Mouse (Mus musculus): ENCODE data around the gene Slc25a22. TPM values are rescaled to one million over a fixed set of nuclear protein-coding genes. Genes with fewer than 3 reads are reported as not detected.
"Not testable (repeated sequence)": the region's sequence is repeated elsewhere in the genome, so short reads cannot be mapped to it uniquely, and the experiment has no call there.

The Slc25a22 gene
- polyA plus RNA-seq, 1 experiment = 16.2 TPM

GRCm38 (mm10) chr7:141413331-141413730 is 24.4 kb downstream of the Slc25a22 start:
- TF ChIP-seq USF1 (IDR thresholded peaks at IDR 0.05; ENCODE audit: low read depth) = no peak
- no peak for TF ChIP-seq FOSL1 (IDR thresholded peaks at IDR 0.05; ENCODE audit: insufficient read depth, low read length, poor library complexity, severe bottlenecking)
- TF ChIP-seq MYOG (IDR thresholded peaks at IDR 0.05; ENCODE audit: control insufficient read depth, extremely low read depth, insufficient read length) = no peak
- no peak for TF ChIP-seq CEBPB (IDR thresholded peaks at IDR 0.05; ENCODE audit: low read depth)
- no peak for TF ChIP-seq MAX (IDR thresholded peaks at IDR 0.05)
- no peak for TF ChIP-seq CTCF (IDR thresholded peaks at IDR 0.05; ENCODE audit: control insufficient read depth, insufficient read depth, insufficient read length)
- no peak for TF ChIP-seq MYOD1 (IDR thresholded peaks at IDR 0.05; ENCODE audit: control insufficient read depth, insufficient read length, low read depth)
- Histone ChIP-seq H3K36me3 (ENCODE audit: control insufficient read depth, insufficient read depth) (no peaks in the 10 kb centered on the region), H3K79me2 (ENCODE audit: control insufficient read depth, insufficient read depth) (peaks cover 11% of the 10 kb centered on the region), H3K27me3 (ENCODE audit: control insufficient read depth, insufficient read depth, insufficient read length) (no peaks in the 10 kb centered on the region), H3K79me3 (ENCODE audit: low read depth) (no peaks in the 10 kb centered on the region), H3K4me3 (ENCODE audit: insufficient read depth, poor library complexity, severe bottlenecking) (peak overlapping the region; percentile 59), H3ac (ENCODE audit: control insufficient read depth, insufficient read length, low read depth) (peak overlapping the region; percentile 78)

- no peaks in the 10 kb centered on the region for H3K79me3 ChIP-seq (ENCODE audit: low read depth)
- H3K27me3 ChIP-seq (ENCODE audit: control insufficient read depth, insufficient read depth, insufficient read length) = no peaks in the 10 kb centered on the region
- peaks cover 11% of the 10 kb centered on the region for H3K79me2 ChIP-seq (ENCODE audit: control insufficient read depth, insufficient read depth)
- TF ChIP-seq CTCF (IDR thresholded peaks at IDR 0.05; ENCODE audit: control insufficient read depth, insufficient read depth, insufficient read length) (no peak), CEBPB (IDR thresholded peaks at IDR 0.05; ENCODE audit: low read depth) (no peak), FOSL1 (IDR thresholded peaks at IDR 0.05; ENCODE audit: insufficient read depth, low read length, poor library complexity, severe bottlenecking) (no peak), MAX (IDR thresholded peaks at IDR 0.05) (no peak), MYOD1 (IDR thresholded peaks at IDR 0.05; ENCODE audit: control insufficient read depth, insufficient read length, low read depth) (no peak)
- no peak overlapping the region for H3K4me3 ChIP-seq (ENCODE audit: insufficient read depth, poor library complexity, severe bottlenecking)
- no peak overlapping the region for H3ac ChIP-seq (ENCODE audit: control insufficient read depth, insufficient read length, low read depth)
- no peaks in the 10 kb centered on the region for H3K36me3 ChIP-seq (ENCODE audit: control insufficient read depth, insufficient read depth)
These were observed 26.0 kb downstream of the Slc25a22 start for GRCm38 (mm10) chr7:141411667-141412066.

DNA sequence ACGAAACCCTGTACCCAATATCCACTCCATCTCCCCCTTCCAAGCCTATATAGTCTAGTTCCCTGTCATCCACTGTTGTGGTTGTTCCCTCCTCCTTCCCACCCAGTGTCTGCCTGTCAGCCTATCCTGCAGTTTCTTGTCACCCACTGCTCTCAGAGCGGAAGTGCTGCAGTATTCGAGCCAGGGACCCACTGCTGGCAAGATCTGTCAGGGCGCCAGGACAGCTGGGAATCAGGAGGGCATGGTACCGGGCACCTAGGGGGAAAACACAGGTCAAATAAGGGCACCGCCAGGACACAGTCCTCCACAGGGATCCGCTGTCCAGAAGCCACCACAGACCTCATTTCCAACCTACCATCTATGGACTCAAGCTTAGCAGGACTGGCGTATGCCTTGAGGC is 27.1 kb downstream of the Slc25a22 start:
- Histone ChIP-seq H3K79me2 (ENCODE audit: control insufficient read depth, insufficient read depth) (peaks cover 11% of the 10 kb centered on the region), H3K79me3 (ENCODE audit: low read depth) (no peaks in the 10 kb centered on the region)

DNA sequence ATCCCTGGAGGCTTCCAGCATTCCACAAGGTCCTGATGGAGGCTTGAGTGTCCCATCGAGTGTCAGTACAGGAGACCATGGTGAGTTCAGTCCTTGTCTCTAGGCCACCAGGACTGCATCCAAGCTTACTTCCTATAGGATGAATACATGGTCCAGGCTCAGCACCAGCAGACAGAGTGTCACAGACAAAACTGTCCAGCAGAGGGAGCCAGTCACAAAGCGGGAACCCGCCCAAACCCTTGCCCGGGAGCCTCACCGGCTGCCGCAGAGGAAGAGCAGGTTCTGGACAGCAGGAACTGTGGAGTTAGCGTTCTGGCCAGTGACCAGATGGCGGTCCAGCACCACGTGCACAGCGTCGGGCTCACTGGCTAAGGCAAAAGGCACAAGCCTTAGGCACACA is 28.9 kb downstream of the Slc25a22 start:
- Histone ChIP-seq H3K79me2 (ENCODE audit: control insufficient read depth, insufficient read depth) (peaks cover 11% of the 10 kb centered on the region), H3ac (ENCODE audit: control insufficient read depth, insufficient read length, low read depth) (peak overlapping the region; percentile 10), H3K79me3 (ENCODE audit: low read depth) (no peaks in the 10 kb centered on the region), H3K4me3 (ENCODE audit: insufficient read depth, poor library complexity, severe bottlenecking) (no peak overlapping the region), H3K36me3 (ENCODE audit: control insufficient read depth, insufficient read depth) (no peaks in the 10 kb centered on the region), H3K27me3 (ENCODE audit: control insufficient read depth, insufficient read depth, insufficient read length) (no peaks in the 10 kb centered on the region)
- TF ChIP-seq CTCF (IDR thresholded peaks at IDR 0.05; ENCODE audit: control insufficient read depth, insufficient read depth, insufficient read length) = peak; percentile 55
- TF ChIP-seq MAX (IDR thresholded peaks at IDR 0.05) = no peak

More for the DNA sequence above, 27.1 kb downstream of the Slc25a22 start:
- Histone ChIP-seq H3K27me3 (ENCODE audit: control insufficient read depth, insufficient read depth, insufficient read length) (no peaks in the 10 kb centered on the region), H3K4me3 (ENCODE audit: insufficient read depth, poor library complexity, severe bottlenecking) (no peak overlapping the region), H3K36me3 (ENCODE audit: control insufficient read depth, insufficient read depth) (no peaks in the 10 kb centered on the region), H3ac (ENCODE audit: control insufficient read depth, insufficient read length, low read depth) (no peak overlapping the region)
- TF ChIP-seq MYOD1 (IDR thresholded peaks at IDR 0.05; ENCODE audit: control insufficient read depth, insufficient read length, low read depth) (no peak), CEBPB (IDR thresholded peaks at IDR 0.05; ENCODE audit: low read depth) (no peak), CTCF (IDR thresholded peaks at IDR 0.05; ENCODE audit: control insufficient read depth, insufficient read depth, insufficient read length) (no peak), MAX (IDR thresholded peaks at IDR 0.05) (no peak), MYOG (IDR thresholded peaks at IDR 0.05; ENCODE audit: control insufficient read depth, extremely low read depth, insufficient read length) (no peak), USF1 (IDR thresholded peaks at IDR 0.05; ENCODE audit: low read depth) (no peak), FOSL1 (IDR thresholded peaks at IDR 0.05; ENCODE audit: insufficient read depth, low read length, poor library complexity, severe bottlenecking) (no peak)

- not testable (repeated sequence) for H3K79me3 ChIP-seq (ENCODE audit: low read depth); H3K79me2 ChIP-seq (ENCODE audit: control insufficient read depth, insufficient read depth); H3K27me3 ChIP-seq (ENCODE audit: control insufficient read depth, insufficient read depth, insufficient read length); H3ac ChIP-seq (ENCODE audit: control insufficient read depth, insufficient read length, low read depth); H3K4me3 ChIP-seq (ENCODE audit: insufficient read depth, poor library complexity, severe bottlenecking); H3K36me3 ChIP-seq (ENCODE audit: control insufficient read depth, insufficient read depth)
These were observed 30.0 kb downstream of the Slc25a22 start for GRCm38 (mm10) chr7:141407670-141408069.

GRCm38 (mm10) chr7:141405466-141405865 is 32.2 kb downstream of the Slc25a22 start:
- H3K27me3 ChIP-seq (ENCODE audit: control insufficient read depth, insufficient read depth, insufficient read length) = no peaks in the 10 kb centered on the region

More at GRCm38 (mm10) chr7:141405466-141405865, 32.2 kb downstream of the Slc25a22 start:
- TF ChIP-seq MAX (IDR thresholded peaks at IDR 0.05) (no peak), MYOG (IDR thresholded peaks at IDR 0.05; ENCODE audit: control insufficient read depth, extremely low read depth, insufficient read length) (no peak), MYOD1 (IDR thresholded peaks at IDR 0.05; ENCODE audit: control insufficient read depth, insufficient read length, low read depth) (no peak), CEBPB (IDR thresholded peaks at IDR 0.05; ENCODE audit: low read depth) (no peak), CTCF (IDR thresholded peaks at IDR 0.05; ENCODE audit: control insufficient read depth, insufficient read depth, insufficient read length) (no peak), USF1 (IDR thresholded peaks at IDR 0.05; ENCODE audit: low read depth) (no peak), FOSL1 (IDR thresholded peaks at IDR 0.05; ENCODE audit: insufficient read depth, low read length, poor library complexity, severe bottlenecking) (no peak)
- no peaks in the 10 kb centered on the region for H3K79me3 ChIP-seq (ENCODE audit: low read depth)
- no peak overlapping the region for H3ac ChIP-seq (ENCODE audit: control insufficient read depth, insufficient read length, low read depth)
- peaks cover 4% of the 10 kb centered on the region for H3K36me3 ChIP-seq (ENCODE audit: control insufficient read depth, insufficient read depth)
- H3K4me3 ChIP-seq (ENCODE audit: insufficient read depth, poor library complexity, severe bottlenecking) = no peak overlapping the region
- no peaks in the 10 kb centered on the region for H3K79me2 ChIP-seq (ENCODE audit: control insufficient read depth, insufficient read depth)
